Mouse (Mus musculus): ENCODE measurements at regions not wholly inside any gene's neighbourhood (a gene's known extent, or its start where the extent isn't known, plus 50 kb on each side); places are given as distances from the start of the nearest gene placed in this dataset.

GRCm38 (mm10) chr17:47142885-47143284, 132.5 kb upstream of the Ubr2 start:
- H3K4me1 ChIP-seq (ENCODE audit: control insufficient read depth, insufficient read depth, low read length), result peaks cover 23% of the 10 kb centered on the region
- no peaks in the 10 kb centered on the region for H3K36me3 ChIP-seq (ENCODE audit: control insufficient read depth, insufficient read depth, low read length)
- no peak overlapping the region for H3K9ac ChIP-seq (ENCODE audit: low read length)
- no peak overlapping the region for H3K27ac ChIP-seq (replicated peaks; ENCODE audit: low read depth, low read length)
- DNase-seq (ENCODE audit: low spot score) (no peak), ATAC-seq (ENCODE audit: insufficient number of reproducible peaks, low FRiP score, low TSS enrichment, low read depth) (no peak)
- WGBS, result 24% methylated on average over 7 of the region's 7 CpGs
- H3K4me3 ChIP-seq (ENCODE audit: low read depth, low read length), result peak overlapping the region; percentile 70
- peak overlapping the region; percentile 84 for H3K4me2 ChIP-seq (ENCODE audit: low read depth, severe bottlenecking)
- no peaks in the 10 kb centered on the region for H3K9me3 ChIP-seq (ENCODE audit: control insufficient read depth, low read length)
- H3K27me3 ChIP-seq (ENCODE audit: control insufficient read depth, insufficient read depth, low read length), result no peaks in the 10 kb centered on the region

- Histone ChIP-seq H3K4me3 (ENCODE audit: low read depth, low read length) (peak overlapping the region; percentile 70), H3K9ac (ENCODE audit: low read length) (peak overlapping the region; percentile 91), H3K4me2 (ENCODE audit: low read depth, severe bottlenecking) (peak overlapping the region; percentile 84), H3K9me3 (ENCODE audit: control insufficient read depth, low read length) (no peaks in the 10 kb centered on the region), H3K27ac (replicated peaks; ENCODE audit: low read depth, low read length) (peak overlapping the region; percentile 98; the same call in 1 of the 2 replicates), H3K4me1 (ENCODE audit: control insufficient read depth, insufficient read depth, low read length) (peaks cover 23% of the 10 kb centered on the region), H3K36me3 (ENCODE audit: control insufficient read depth, insufficient read depth, low read length) (no peaks in the 10 kb centered on the region), H3K27me3 (ENCODE audit: control insufficient read depth, insufficient read depth, low read length) (no peaks in the 10 kb centered on the region)
- DNase-seq (ENCODE audit: low spot score) (peak; percentile 27), ATAC-seq (ENCODE audit: insufficient number of reproducible peaks, low FRiP score, low TSS enrichment, low read depth) (no peak)
- WGBS, result 3% methylated on average over 7 of the region's 7 CpGs
Measured at GRCm38 (mm10) chr17:47142276-47142675, 131.9 kb upstream of the Ubr2 start.

- H3K9me3 ChIP-seq (ENCODE audit: control insufficient read depth, low read length), result no peaks in the 10 kb centered on the region
- ATAC-seq (ENCODE audit: insufficient number of reproducible peaks, low FRiP score, low TSS enrichment, low read depth) (no peak), DNase-seq (ENCODE audit: low spot score) (peak; percentile 59)
- peak overlapping the region; percentile 98 for H3K27ac ChIP-seq (replicated peaks; ENCODE audit: low read depth, low read length)
- H3K4me2 ChIP-seq (ENCODE audit: low read depth, severe bottlenecking), result peak overlapping the region; percentile 84
- peak overlapping the region; percentile 91 for H3K9ac ChIP-seq (ENCODE audit: low read length)
- H3K27me3 ChIP-seq (ENCODE audit: control insufficient read depth, insufficient read depth, low read length), result no peaks in the 10 kb centered on the region
- no peaks in the 10 kb centered on the region for H3K36me3 ChIP-seq (ENCODE audit: control insufficient read depth, insufficient read depth, low read length)
- 0% methylated on average over 12 of the region's 12 CpGs for WGBS
- H3K4me1 ChIP-seq (ENCODE audit: control insufficient read depth, insufficient read depth, low read length), result peaks cover 20% of the 10 kb centered on the region
- peak overlapping the region; percentile 70 for H3K4me3 ChIP-seq (ENCODE audit: low read depth, low read length)
Measured at GRCm38 (mm10) chr17:47141843-47142215, 131.5 kb upstream of the Ubr2 start.

GRCm38 (mm10) chr17:47140969-47141842, 130.8 kb upstream of the Ubr2 start:
- H3K27me3 ChIP-seq (ENCODE audit: control insufficient read depth, insufficient read depth, low read length), result no peaks in the 10 kb centered on the region
- WGBS, result under 1% methylated on average over 35 of the region's 35 CpGs
- H3K9ac ChIP-seq (ENCODE audit: low read length), result peak overlapping the region; percentile 91
- H3K27ac ChIP-seq (replicated peaks; ENCODE audit: low read depth, low read length), result peak overlapping the region; percentile 98
- peak; percentile 84 for DNase-seq (ENCODE audit: low spot score)
- H3K4me1 ChIP-seq (ENCODE audit: control insufficient read depth, insufficient read depth, low read length), result peaks cover 19% of the 10 kb centered on the region
- H3K36me3 ChIP-seq (ENCODE audit: control insufficient read depth, insufficient read depth, low read length), result no peaks in the 10 kb centered on the region
- H3K4me3 ChIP-seq (ENCODE audit: low read depth, low read length), result peak overlapping the region; percentile 70
- peak; percentile 82 for ATAC-seq (ENCODE audit: insufficient number of reproducible peaks, low FRiP score, low TSS enrichment, low read depth)
- peak overlapping the region; percentile 84 for H3K4me2 ChIP-seq (ENCODE audit: low read depth, severe bottlenecking)
- H3K9me3 ChIP-seq (ENCODE audit: control insufficient read depth, low read length), result no peaks in the 10 kb centered on the region

GRCm38 (mm10) chr17:47140241-47140968, 130.0 kb upstream of the Ubr2 start:
- Histone ChIP-seq H3K9ac (ENCODE audit: low read length) (peak overlapping the region; percentile 91), H3K27me3 (ENCODE audit: control insufficient read depth, insufficient read depth, low read length) (no peaks in the 10 kb centered on the region), H3K4me2 (ENCODE audit: low read depth, severe bottlenecking) (peak overlapping the region; percentile 84), H3K9me3 (ENCODE audit: control insufficient read depth, low read length) (no peaks in the 10 kb centered on the region), H3K4me3 (ENCODE audit: low read depth, low read length) (peak overlapping the region; percentile 70), H3K27ac (replicated peaks; ENCODE audit: low read depth, low read length) (peak overlapping the region; percentile 98), H3K36me3 (ENCODE audit: control insufficient read depth, insufficient read depth, low read length) (no peaks in the 10 kb centered on the region), H3K4me1 (ENCODE audit: control insufficient read depth, insufficient read depth, low read length) (peaks cover 19% of the 10 kb centered on the region)
- ATAC-seq (ENCODE audit: insufficient number of reproducible peaks, low FRiP score, low TSS enrichment, low read depth), result peak; percentile 45
- WGBS, result under 1% methylated on average over 50 of the region's 53 CpGs
- DNase-seq (ENCODE audit: low spot score), result peak; percentile 81

- Histone ChIP-seq H3K9ac (ENCODE audit: low read length) (peak overlapping the region; percentile 91), H3K27me3 (ENCODE audit: control insufficient read depth, insufficient read depth, low read length) (no peaks in the 10 kb centered on the region), H3K36me3 (ENCODE audit: control insufficient read depth, insufficient read depth, low read length) (no peaks in the 10 kb centered on the region), H3K4me2 (ENCODE audit: low read depth, severe bottlenecking) (peak overlapping the region; percentile 84), H3K9me3 (ENCODE audit: control insufficient read depth, low read length) (no peaks in the 10 kb centered on the region), H3K4me3 (ENCODE audit: low read depth, low read length) (peak overlapping the region; percentile 70), H3K4me1 (ENCODE audit: control insufficient read depth, insufficient read depth, low read length) (peaks cover 19% of the 10 kb centered on the region), H3K27ac (replicated peaks; ENCODE audit: low read depth, low read length) (peak overlapping the region; percentile 98)
- DNase-seq (ENCODE audit: low spot score), result peak; percentile 96
- under 1% methylated on average over 21 of the region's 34 CpGs for WGBS
- peak; percentile 92 for ATAC-seq (ENCODE audit: insufficient number of reproducible peaks, low FRiP score, low TSS enrichment, low read depth)
Measured at GRCm38 (mm10) chr17:47139730-47140231, 129.4 kb upstream of the Ubr2 start.

- Histone ChIP-seq H3K4me3 (ENCODE audit: low read depth, low read length) (peak overlapping the region; percentile 70), H3K9me3 (ENCODE audit: control insufficient read depth, low read length) (no peaks in the 10 kb centered on the region), H3K27ac (replicated peaks; ENCODE audit: low read depth, low read length) (peak overlapping the region; percentile 42; the same call in 1 of the 2 replicates), H3K36me3 (ENCODE audit: control insufficient read depth, insufficient read depth, low read length) (no peaks in the 10 kb centered on the region), H3K4me1 (ENCODE audit: control insufficient read depth, insufficient read depth, low read length) (peaks cover 19% of the 10 kb centered on the region), H3K4me2 (ENCODE audit: low read depth, severe bottlenecking) (peak overlapping the region; percentile 84), H3K9ac (ENCODE audit: low read length) (peak overlapping the region; percentile 59), H3K27me3 (ENCODE audit: control insufficient read depth, insufficient read depth, low read length) (no peaks in the 10 kb centered on the region)
- WGBS, result 1% methylated on average over 27 of the region's 27 CpGs
- DNase-seq (ENCODE audit: low spot score), result peak; percentile 43
- no peak for ATAC-seq (ENCODE audit: insufficient number of reproducible peaks, low FRiP score, low TSS enrichment, low read depth)
Measured at GRCm38 (mm10) chr17:47139171-47139617, 128.8 kb upstream of the Ubr2 start.

GRCm38 (mm10) chr17:47138174-47138573, 127.8 kb upstream of the Ubr2 start:
- Histone ChIP-seq H3K4me1 (ENCODE audit: control insufficient read depth, insufficient read depth, low read length) (peaks cover 15% of the 10 kb centered on the region), H3K9ac (ENCODE audit: low read length) (no peak overlapping the region), H3K4me3 (ENCODE audit: low read depth, low read length) (no peak overlapping the region), H3K36me3 (ENCODE audit: control insufficient read depth, insufficient read depth, low read length) (no peaks in the 10 kb centered on the region), H3K27me3 (ENCODE audit: control insufficient read depth, insufficient read depth, low read length) (no peaks in the 10 kb centered on the region), H3K4me2 (ENCODE audit: low read depth, severe bottlenecking) (no peak overlapping the region), H3K27ac (replicated peaks; ENCODE audit: low read depth, low read length) (no peak overlapping the region), H3K9me3 (ENCODE audit: control insufficient read depth, low read length) (no peaks in the 10 kb centered on the region)
- DNase-seq (ENCODE audit: low spot score) (no peak), ATAC-seq (ENCODE audit: insufficient number of reproducible peaks, low FRiP score, low TSS enrichment, low read depth) (no peak)
- 42% methylated on average over 6 of the region's 6 CpGs for WGBS

Measured in limb, embryonic 11.5 days (tissue).